Mouse (Mus musculus) activated CD4-positive, CD25-positive, alpha-beta regulatory T cell (primary cell): ENCODE data around the gene Nab1. TPM values are rescaled to one million over a fixed set of nuclear protein-coding genes. Genes with fewer than 3 reads are reported as not detected.

Experiments used
- polyA plus RNA-seq, 2 experiments: library from polyadenylated mRNA; unstranded; fragments of 100-300 nt; shearing (Covaris generic); gene quantifications; one replicate each; pipeline ENCODE4 v1.2.1; 2017

Nab1 gene
- 10 to 100 TPM; 72.3 to 78.1 TPM for polyA plus RNA-seq

DNA sequence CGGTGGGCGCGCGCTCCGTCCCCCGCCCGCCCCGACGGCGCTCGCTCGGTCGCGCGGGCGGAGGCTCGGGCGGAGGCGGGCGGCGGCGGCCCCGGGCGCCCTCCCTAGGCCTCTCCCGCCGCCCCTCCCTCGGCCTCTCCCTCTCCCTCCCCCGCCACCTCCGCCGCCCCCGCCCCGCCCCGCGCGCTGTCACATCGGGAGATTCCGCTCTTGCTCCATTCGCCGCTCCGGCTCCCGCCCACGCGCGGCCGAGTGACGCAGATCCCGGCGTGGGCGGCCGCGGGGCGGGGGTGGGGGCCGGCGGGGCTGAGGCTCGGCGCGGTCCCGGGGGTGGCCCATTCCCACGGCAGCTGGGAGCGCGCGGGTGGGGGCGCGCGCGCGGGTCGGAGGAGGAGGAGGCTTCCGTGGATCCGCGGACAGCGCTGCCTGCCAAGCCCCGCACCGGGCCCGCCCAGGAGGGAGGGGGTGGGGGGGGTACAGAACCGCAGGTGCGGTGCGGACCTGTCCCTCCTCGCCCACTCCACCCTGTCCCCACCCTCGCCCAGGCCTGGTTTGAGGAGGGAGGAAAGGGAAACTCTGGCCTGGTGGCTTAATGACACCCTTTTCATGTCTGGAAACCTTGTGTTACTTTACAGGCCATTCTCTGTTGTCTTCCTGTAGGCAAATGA is at the start of gene Nab1:
TSS of gene Nab1 (minus strand) at position 366 of the 668 bp plus-strand sequence.

Other genes with a start within 250 kb of the Nab1 start
- 10 to 100 TPM; 28.2 to 34.1 TPM for gene Nemp2, start 130.0 kb upstream of the Nab1 start, polyA plus RNA-seq
- gene Mfsd6, start 226.8 kb upstream of the Nab1 start, polyA plus RNA-seq = 10 to 100 TPM; 18.6 to 19.1 TPM